Mouse (Mus musculus) ES-E14 (cell line): ENCODE data around the gene Mapk10. TPM values are rescaled to one million over a fixed set of nuclear protein-coding genes. Genes with fewer than 3 reads are reported as not detected.

Source experiments
- DNase-seq: peaks from one replicate; pipeline ENCODE4 v3.0.0-alpha.2; 2013; ENCODE audit warnings: low read depth, low spot score
- H3K27ac ChIP-seq: 2 replicates; pipeline ENCODE4 v1.5.1; 2012; ENCODE audit warnings: low read depth, mild to moderate bottlenecking, low read length, moderate library complexity, mixed read lengths; ENCODE audit not compliant: poor library complexity, insufficient read depth, severe bottlenecking
- H3K36me3 ChIP-seq: 2 replicates; pipeline ENCODE4 v1.6.1; 2012; ENCODE audit warnings: mild to moderate bottlenecking, low read length, moderate library complexity, mixed read lengths; ENCODE audit not compliant: control insufficient read depth, poor library complexity, insufficient read depth, severe bottlenecking
- H3K4me1 ChIP-seq, 2 experiments: fragments of 150-350 bp in 1 of 2; sonication (generic) in 1 of 2; 2 replicates each; pipeline ENCODE4 v1.6.1; 2012; ENCODE audit warnings: low read length in 2 of 2, mild to moderate bottlenecking in 1 of 2, mixed read lengths in 1 of 2; ENCODE audit not compliant: control insufficient read depth in 2 of 2, insufficient read depth in 2 of 2, poor library complexity in 1 of 2
- H3K4me3 ChIP-seq, 2 experiments: fragments of 150-350 bp in 1 of 2; sonication (generic) in 1 of 2; 2 replicates each; pipeline ENCODE4 v1.5.1; 2012; ENCODE audit warnings: low read length in 2 of 2, low read depth in 1 of 2, mild to moderate bottlenecking in 1 of 2, mixed read lengths in 1 of 2; ENCODE audit not compliant: insufficient read depth in 1 of 2, poor library complexity in 1 of 2, severe bottlenecking in 1 of 2
- H3K9ac ChIP-seq: 2 replicates; pipeline ENCODE4 v1.6.1; 2012; ENCODE audit warnings: low read depth, mild to moderate bottlenecking, low read length, mixed read lengths; ENCODE audit not compliant: poor library complexity, insufficient read depth, severe bottlenecking
- H3K9me3 ChIP-seq: fragments of 150-350 bp; sonication (generic); 2 replicates; pipeline ENCODE4 v1.6.1; 2012; ENCODE audit warnings: low read depth, mild to moderate bottlenecking, low read length; ENCODE audit not compliant: control insufficient read depth, insufficient read depth
- CHD2 ChIP-seq: IDR thresholded peaks from 2 replicates; pipeline ENCODE4 v1.6.1; 2014; ENCODE audit warnings: mild to moderate bottlenecking, low read depth, low read length, inconsistent platforms
- HCFC1 ChIP-seq: IDR thresholded peaks from 2 replicates; pipeline ENCODE4 v1.6.1; 2012; ENCODE audit warnings: low read length, inconsistent platforms, borderline replicate concordance; ENCODE audit not compliant: insufficient read depth
- MAFK ChIP-seq: IDR thresholded peaks from 2 replicates; pipeline ENCODE4 v1.6.1; 2014; ENCODE audit warnings: mild to moderate bottlenecking, low read depth, low read length, inconsistent platforms; ENCODE audit not compliant: insufficient read depth
- ZC3H11A ChIP-seq: IDR thresholded peaks from 2 replicates; pipeline ENCODE4 v1.6.1; 2012; ENCODE audit warnings: low read depth, mild to moderate bottlenecking, inconsistent platforms, low read length, borderline replicate concordance
- ZNF384 ChIP-seq: IDR thresholded peaks from 2 replicates; pipeline ENCODE4 v1.6.1; 2012; ENCODE audit warnings: low read depth, low read length, inconsistent platforms
- in situ Hi-C, 2 experiments: fragments of 600-800 bp; cut with MboI; formaldehyde crosslinking; loops; one replicate each; pipeline ENCODE4 v1.15.1; 2025; ENCODE audit warnings: low sequenced_read_pairs in 2 of 2, inconsistent platforms in 1 of 2; ENCODE audit not compliant: unreplicated experiment in 2 of 2
- total RNA-seq: library from RNA; depleted of rRNA; stranded (reverse); fragments of 300-350 nt; gene quantifications from 2 replicates; pipeline ENCODE4 v1.2.3, GENCODE M21; 2012

The Mapk10 gene
- total RNA-seq, 1 experiment = 1.9 TPM

- Histone ChIP-seq H3K4me3 (no peak overlapping the region), H3K9me3 (no peaks in the 10 kb centered on the region), H3K9ac (no peak overlapping the region), H3K4me1 (peaks cover 5 to 6% of the 10 kb centered on the region in 2 experiments; a peak in 3 of 4 replicates), H3K36me3 (no peaks in the 10 kb centered on the region), H3K27ac (no peak overlapping the region)
- in situ Hi-C loops = no loop called here
- TF ChIP-seq ZC3H11A (no peak), MAFK (peak; percentile 96)
- peak; percentile 31 for DNase-seq
Observed at GRCm38 (mm10) chr5:103191577-103191976, 19.6 kb downstream of the Mapk10 start.

- Histone ChIP-seq H3K4me3 (no peak overlapping the region), H3K9ac (no peak overlapping the region), H3K27ac (no peak overlapping the region), H3K36me3 (no peaks in the 10 kb centered on the region), H3K4me1 (no peaks in the 10 kb centered on the region), H3K9me3 (no peaks in the 10 kb centered on the region)
- DNase-seq = no peak
- in situ Hi-C loops = no loop called here
- no peak for TF ChIP-seq HCFC1
- no peak for TF ChIP-seq CHD2
- no peak for TF ChIP-seq ZC3H11A
- TF ChIP-seq MAFK = no peak
- TF ChIP-seq ZNF384 = no peak
Observed at GRCm38 (mm10) chr5:103184256-103184655, 26.9 kb downstream of the Mapk10 start.

GRCm38 (mm10) chr5:103181622-103182021 is 29.5 kb downstream of the Mapk10 start:
- Histone ChIP-seq H3K27ac (no peak overlapping the region), H3K36me3 (no peaks in the 10 kb centered on the region), H3K4me3 (no peak overlapping the region), H3K4me1 (no peaks in the 10 kb centered on the region), H3K9ac (no peak overlapping the region), H3K9me3 (no peaks in the 10 kb centered on the region)
- no peak for DNase-seq
- in situ Hi-C loops = no loop called here
- TF ChIP-seq CHD2 (no peak), HCFC1 (no peak), MAFK (no peak), ZC3H11A (no peak), ZNF384 (no peak)

- Histone ChIP-seq H3K27ac (no peak overlapping the region), H3K4me1 (no peaks in the 10 kb centered on the region), H3K36me3 (no peaks in the 10 kb centered on the region), H3K9me3 (no peaks in the 10 kb centered on the region), H3K4me3 (no peak overlapping the region), H3K9ac (no peak overlapping the region)
- in situ Hi-C loops = no loop called here
- no peak for DNase-seq
- TF ChIP-seq HCFC1 (no peak), MAFK (no peak), ZNF384 (no peak), CHD2 (no peak), ZC3H11A (no peak)
Observed at GRCm38 (mm10) chr5:103177010-103177409, 34.1 kb downstream of the Mapk10 start.

GRCm38 (mm10) chr5:103175989-103176388 is 35.1 kb downstream of the Mapk10 start:
- TF ChIP-seq MAFK = no peak
- TF ChIP-seq ZC3H11A = no peak
- no peak for TF ChIP-seq CHD2
- TF ChIP-seq ZNF384 = no peak
- no peak for TF ChIP-seq HCFC1
- Histone ChIP-seq H3K9ac (no peak overlapping the region), H3K4me3 (no peak overlapping the region), H3K4me1 (no peaks in the 10 kb centered on the region), H3K9me3 (no peaks in the 10 kb centered on the region), H3K36me3 (no peaks in the 10 kb centered on the region), H3K27ac (no peak overlapping the region)
- in situ Hi-C loops = no loop called here
- DNase-seq = no peak
